Comparison of ENCODE assay signal across 8 mouse cellular contexts in genomic region chr15:96459741-96460450, GRCm38 (mm10). TPM values are rescaled to one million over a fixed set of nuclear protein-coding genes. Genes with fewer than 3 reads are reported as not detected.
DNase-seq lines count a peak whose midpoint lies in the region; ATAC-seq and TF ChIP-seq lines count a peak whose summit lies in the region.

No protein-coding gene starts in this region.

- TF ChIP-seq CTCF in kidney, postnatal 0 days (IDR thresholded peaks at IDR 0.05; ENCODE audit: low read depth): no peak
- no peak for TF ChIP-seq CTCF in testis, adult 2 months (IDR thresholded peaks at IDR 0.05; ENCODE audit: control insufficient read depth, insufficient read depth, insufficient replicate concordance, low read depth, low read length)

- no peaks in the 10 kb centered on the region for H3K9me3 ChIP-seq in heart, embryonic 13.5 days
- no peaks in the 10 kb centered on the region for H3K9me3 ChIP-seq in kidney, postnatal 0 days (replicated peaks; ENCODE audit: low read length)
- H3K9me3 ChIP-seq in neural tube, embryonic 13.5 days: no peaks in the 10 kb centered on the region

- H3K27ac ChIP-seq in heart, embryonic 13.5 days (replicated peaks): peak overlapping the region; percentile 99
- H3K27ac ChIP-seq in kidney, postnatal 0 days: peak overlapping the region; percentile 100
- H3K27ac ChIP-seq in neural tube, embryonic 13.5 days (replicated peaks): peak overlapping the region; percentile 96
- peak overlapping the region; percentile 88 for H3K27ac ChIP-seq in testis, adult 2 months (ENCODE audit: control insufficient read depth, insufficient read depth, low read depth, low read length)

- ATAC-seq in erythroblast, adult 5-6 weeks (replicated peaks; ENCODE audit: low FRiP score, poor library complexity, severe bottlenecking): peak; percentile 47
- peak; percentile 34 for ATAC-seq in heart, embryonic 13.5 days (ENCODE audit: extremely low read depth, insufficient number of reproducible peaks, low FRiP score, low TSS enrichment)
- ATAC-seq in kidney, postnatal 0 days (replicated peaks; ENCODE audit: low FRiP score, low read depth): peak; percentile 42
- ATAC-seq in neural tube, embryonic 13.5 days (ENCODE audit: low read depth): peak; percentile 58

- H3K4me1 ChIP-seq in heart, embryonic 13.5 days: peaks cover 54% of the 10 kb centered on the region
- peaks cover 17% of the 10 kb centered on the region for H3K4me1 ChIP-seq in kidney, postnatal 0 days (replicated peaks; ENCODE audit: insufficient read depth, low read length)
- H3K4me1 ChIP-seq in neural tube, embryonic 13.5 days (replicated peaks): peaks cover 44% of the 10 kb centered on the region
- peaks cover 6% of the 10 kb centered on the region for H3K4me1 ChIP-seq in testis, adult 2 months (ENCODE audit: control insufficient read depth, insufficient read depth, low read length)

- peak overlapping the region; percentile 99 for H3K9ac ChIP-seq in heart, embryonic 13.5 days
- peak overlapping the region; percentile 99 for H3K9ac ChIP-seq in kidney, postnatal 0 days (ENCODE audit: low read depth, low read length)
- H3K9ac ChIP-seq in neural tube, embryonic 13.5 days: peak overlapping the region; percentile 92

- peak overlapping the region; percentile 95 for H3K4me3 ChIP-seq in heart, embryonic 13.5 days
- peak overlapping the region; percentile 92 for H3K4me3 ChIP-seq in kidney, postnatal 0 days (replicated peaks; ENCODE audit: low read depth, low read length)
- H3K4me3 ChIP-seq in neural tube, embryonic 13.5 days: peak overlapping the region; percentile 87
- peak overlapping the region; percentile 89 for H3K4me3 ChIP-seq in testis, adult 2 months (ENCODE audit: control insufficient read depth, low read depth, low read length)

- DNase-seq in CD8-positive naive resting alpha-beta T cell, adult 2 months (ENCODE audit: low read depth in 2 of 2, low spot score in 2 of 2): peak; percentile 29 to 32
- peak; percentile 62 for DNase-seq in brain, adult 2 months (ENCODE audit: low read depth, low spot score)
- DNase-seq in kidney, postnatal 0 days (ENCODE audit: low spot score): peak; percentile 50
- DNase-seq in lung, adult 18-20 months: peak; percentile 72 to 75

- WGBS in heart, embryonic 13.5 days: under 1% methylated on average over 55 of the region's 71 CpGs
- WGBS in kidney, postnatal 0 days: under 1% methylated on average over 51 of the region's 71 CpGs
- WGBS in neural tube, embryonic 13.5 days: under 1% methylated on average over 59 of the region's 71 CpGs

- H3K27me3 ChIP-seq in heart, embryonic 13.5 days (replicated peaks): no peaks in the 10 kb centered on the region
- no peaks in the 10 kb centered on the region for H3K27me3 ChIP-seq in kidney, postnatal 0 days (ENCODE audit: insufficient read depth, low read length)
- H3K27me3 ChIP-seq in neural tube, embryonic 13.5 days: no peaks in the 10 kb centered on the region
- H3K27me3 ChIP-seq in testis, adult 2 months (ENCODE audit: control insufficient read depth, insufficient read depth, low read length): no peaks in the 10 kb centered on the region

- no peak for TF ChIP-seq POLR2A in testis, adult 2 months (IDR thresholded peaks at IDR 0.05; ENCODE audit: control insufficient read depth, low read depth, low read length)

- H3K36me3 ChIP-seq in heart, embryonic 13.5 days: peaks cover 8% of the 10 kb centered on the region; the same call in 1 of the 2 replicates
- no peaks in the 10 kb centered on the region for H3K36me3 ChIP-seq in kidney, postnatal 0 days (ENCODE audit: insufficient read depth, low read length)
- H3K36me3 ChIP-seq in neural tube, embryonic 13.5 days: no peaks in the 10 kb centered on the region
- no peaks in the 10 kb centered on the region for H3K36me3 ChIP-seq in testis, adult 2 months (ENCODE audit: control insufficient read depth, insufficient read depth, low read length)

- H3K4me2 ChIP-seq in heart, embryonic 13.5 days: peak overlapping the region; percentile 81
- peak overlapping the region; percentile 67 for H3K4me2 ChIP-seq in kidney, postnatal 0 days (ENCODE audit: low read length)
- H3K4me2 ChIP-seq in neural tube, embryonic 13.5 days: peak overlapping the region; percentile 74

RNA-seq across cellular contexts. Expression of gene Scaf11, which starts 0.7 kb away (rescaled TPM):
- 42.6 and 44.4 TPM in 2 replicates for total RNA-seq in erythroblast, adult 5-6 weeks (2015; ENCODE audit: low replicate concordance)
- total RNA-seq in erythroblast, adult 5-6 weeks (2017; ENCODE audit: low replicate concordance): 59.1 and 82.2 TPM in 2 replicates
- polyA plus RNA-seq in heart, embryonic 13.5 days (2015; fragmentation: Nextera tagmentation; extraction: Ambion mirVana): 58.4 and 62.7 TPM in 2 replicates
- 80.0 and 81.5 TPM in 2 replicates for polyA plus RNA-seq in kidney, postnatal 0 days (2015; fragmentation: Nextera tagmentation; extraction: Ambion mirVana)
- polyA plus RNA-seq in neural tube, embryonic 13.5 days (2015; fragmentation: Nextera tagmentation; extraction: Ambion mirVana): 53.3 and 55.9 TPM in 2 replicates
- 5.3 and 5.9 TPM in 2 replicates for polyA plus RNA-seq in testis, adult 2 months (2012; rRNA removed)

Comparison
In these comparisons a context has a peak if more than half of its experiments do, and no peak if none do; other contexts are left out.
1. Peak in every context shown above with its lines: DNase-seq, ATAC-seq, H3K4me3 ChIP-seq and H3K27ac ChIP-seq.